Mouse (Mus musculus) heart, postnatal 0 days (tissue): ENCODE measurements around the gene Pex14. TPM values are rescaled to one million over a fixed set of nuclear protein-coding genes. Genes with fewer than 3 reads are reported as not detected.

Experiments
- ATAC-seq: fragments of 200-750 bp; cut with Nextera tagmentation; 2 replicates; pipeline ENCODE4 v1.8.0; 2017; ENCODE audit warnings: low read depth, moderate number of reproducible peaks, moderate library complexity; ENCODE audit not compliant: insufficient read depth
- DNase-seq: peaks from one replicate; pipeline ENCODE4 v3.0.0-alpha.2; 2016; ENCODE audit warnings: low spot score
- H3K27ac ChIP-seq: fragments of 300-500 bp; sonication (generic); 2 replicates; pipeline ENCODE4 v1.5.1; 2014; ENCODE audit warnings: low read depth, mild to moderate bottlenecking
- H3K27me3 ChIP-seq: fragments of 300-500 bp; sonication (generic); 2 replicates; pipeline ENCODE4 v1.6.1; 2014; ENCODE audit warnings: low read length, mixed read lengths; ENCODE audit not compliant: control insufficient read depth, insufficient read depth
- H3K36me3 ChIP-seq: fragments of 300-500 bp; sonication (generic); replicated peaks from 2 replicates; pipeline ENCODE4 v1.6.1; 2014; ENCODE audit warnings: low read length, mixed read lengths; ENCODE audit not compliant: control insufficient read depth, insufficient read depth
- H3K4me1 ChIP-seq: fragments of 300-500 bp; sonication (generic); 2 replicates; pipeline ENCODE4 v1.6.1; 2014; ENCODE audit warnings: antibody characterized with exemption; ENCODE audit not compliant: control insufficient read depth, insufficient read depth
- H3K4me2 ChIP-seq: fragments of 300-500 bp; sonication (generic); 2 replicates; pipeline ENCODE4 v1.6.1; 2014; ENCODE audit warnings: low read depth, mild to moderate bottlenecking, low read length, moderate library complexity
- H3K4me3 ChIP-seq: fragments of 300-500 bp; sonication (generic); 2 replicates; pipeline ENCODE4 v1.5.1; 2014; ENCODE audit warnings: low read depth, low read length
- H3K9ac ChIP-seq: fragments of 300-500 bp; sonication (generic); replicated peaks from 2 replicates; pipeline ENCODE4 v1.6.1; 2014; ENCODE audit warnings: low read depth, low read length, mixed read lengths
- H3K9me3 ChIP-seq: fragments of 300-500 bp; sonication (generic); replicated peaks from 2 replicates; pipeline ENCODE4 v1.6.1; 2016; ENCODE audit warnings: low read length; ENCODE audit not compliant: control insufficient read depth
- CTCF ChIP-seq: IDR thresholded peaks from 2 replicates; pipeline ENCODE4 v1.5.1; 2016; ENCODE audit warnings: antibody characterized with exemption, control low read depth, low read depth
- EP300 ChIP-seq: IDR thresholded peaks from 2 replicates; pipeline ENCODE4 v1.6.1; 2016; ENCODE audit warnings: antibody characterized with exemption, low read depth
- WGBS: fragments of 180-500 bp; shearing (Covaris S2); extraction: QIAGEN DNeasy Blood & Tissue Kit; methylation state at CpG from one replicate; pipeline ENCODE4 v1.1.7; 2014; 5-methylcytosine and 5-hydroxymethylcytosine counted together
- polyA plus RNA-seq: library from polyadenylated mRNA; unstranded; fragments of >200 nt; fragmentation: Nextera tagmentation; extraction: Ambion mirVana; gene quantifications from 2 replicates; pipeline ENCODE4 v1.2.1, GENCODE M21; 2015
- total RNA-seq: library from RNA; depleted of rRNA; stranded (reverse); fragments of >200 nt; gene quantifications from 2 replicates; pipeline ENCODE4 v1.2.3, GENCODE M21; 2014; ENCODE audit warnings: low replicate concordance

Pex14 gene
- total and polyA plus RNA-seq, 2 experiments from 2014 or later, result 38.1 to 43.9 TPM

- Histone ChIP-seq H3K9ac (no peak overlapping the region), H3K9me3 (no peaks in the 10 kb centered on the region), H3K4me3 (no peak overlapping the region), H3K4me1 (peaks cover 33% of the 10 kb centered on the region), H3K4me2 (no peak overlapping the region), H3K27ac (0 out of 2 replicates have a peak overlapping the region, but pooled peaks have one; percentile 22), H3K36me3 (peaks cover 72% of the 10 kb centered on the region), H3K27me3 (no peaks in the 10 kb centered on the region)
- ATAC-seq, result peak; percentile 60
- WGBS, result 14% methylated on average over 13 of the region's 13 CpGs
- DNase-seq, result peak; percentile 34
- TF ChIP-seq CTCF, result no peak
- no peak for TF ChIP-seq EP300
Measured at GRCm38 (mm10) chr4:148935211-148935610, 164.5 kb downstream of the Pex14 start.

- TF ChIP-seq CTCF (no peak), EP300 (no peak)
- no peaks in the 10 kb centered on the region for H3K9me3 ChIP-seq
- peaks cover 57% of the 10 kb centered on the region for H3K36me3 ChIP-seq
- H3K4me2 ChIP-seq, result no peak overlapping the region
- H3K27ac ChIP-seq, result no peak overlapping the region
- ATAC-seq (no peak), DNase-seq (no peak)
- peaks cover 40% of the 10 kb centered on the region for H3K4me1 ChIP-seq
- no peak overlapping the region for H3K4me3 ChIP-seq
- WGBS, result 77% methylated on average over 13 of the region's 13 CpGs
- H3K9ac ChIP-seq, result no peak overlapping the region
- H3K27me3 ChIP-seq, result no peaks in the 10 kb centered on the region
Measured at GRCm38 (mm10) chr4:148933109-148933508, 166.6 kb downstream of the Pex14 start.

- ATAC-seq (peak; percentile 56), DNase-seq (peak; percentile 75)
- Histone ChIP-seq H3K4me3 (no peak overlapping the region), H3K36me3 (peaks cover 34% of the 10 kb centered on the region), H3K9ac (peak overlapping the region; percentile 33; the same call in 1 of the 2 replicates), H3K4me1 (peaks cover 57% of the 10 kb centered on the region), H3K9me3 (no peaks in the 10 kb centered on the region), H3K4me2 (0 out of 2 replicates have a peak overlapping the region, but pooled peaks have one; percentile 7), H3K27me3 (no peaks in the 10 kb centered on the region), H3K27ac (peak overlapping the region; percentile 95)
- TF ChIP-seq EP300 (0 out of 2 replicates have a peak, but pooled peaks have one; percentile 35), CTCF (no peak)
- 24% methylated on average over 9 of the region's 9 CpGs for WGBS
Measured at GRCm38 (mm10) chr4:148930721-148931229, 168.9 kb downstream of the Pex14 start.

GRCm38 (mm10) chr4:148928876-148929275 lies 170.8 kb downstream of the Pex14 start:
- Histone ChIP-seq H3K9me3 (no peaks in the 10 kb centered on the region), H3K27ac (0 out of 2 replicates have a peak overlapping the region, but pooled peaks have one; percentile 65), H3K9ac (no peak overlapping the region), H3K4me3 (no peak overlapping the region), H3K4me1 (peaks cover 60% of the 10 kb centered on the region), H3K27me3 (no peaks in the 10 kb centered on the region), H3K36me3 (peaks cover 19% of the 10 kb centered on the region), H3K4me2 (no peak overlapping the region)
- WGBS, result 92% methylated on average over 16 of the region's 16 CpGs
- DNase-seq (no peak), ATAC-seq (no peak)
- no peak for TF ChIP-seq EP300
- no peak for TF ChIP-seq CTCF

GRCm38 (mm10) chr4:148928316-148928715 lies 171.4 kb downstream of the Pex14 start:
- peak overlapping the region; percentile 65 for H3K27ac ChIP-seq
- ATAC-seq, result no peak
- no peak for DNase-seq
- H3K9me3 ChIP-seq, result no peaks in the 10 kb centered on the region
- TF ChIP-seq EP300 (no peak), CTCF (no peak)
- H3K27me3 ChIP-seq, result no peaks in the 10 kb centered on the region
- H3K9ac ChIP-seq, result no peak overlapping the region
- no peak overlapping the region for H3K4me2 ChIP-seq
- H3K4me1 ChIP-seq, result peaks cover 61% of the 10 kb centered on the region
- H3K36me3 ChIP-seq, result peaks cover 13% of the 10 kb centered on the region
- no peak overlapping the region for H3K4me3 ChIP-seq
- 21% methylated on average over 9 of the region's 9 CpGs for WGBS

- peaks cover 5% of the 10 kb centered on the region; the same call in 1 of the 2 replicates for H3K36me3 ChIP-seq
- H3K9me3 ChIP-seq, result no peaks in the 10 kb centered on the region
- peak overlapping the region; percentile 10 for H3K9ac ChIP-seq
- H3K27me3 ChIP-seq, result no peaks in the 10 kb centered on the region
- DNase-seq (no peak), ATAC-seq (no peak)
- WGBS, result 17% methylated on average over 8 of the region's 8 CpGs
- H3K4me3 ChIP-seq, result no peak overlapping the region
- TF ChIP-seq CTCF, result no peak
- TF ChIP-seq EP300, result no peak
- peak overlapping the region; percentile 32; the same call in 1 of the 2 replicates for H3K27ac ChIP-seq
- H3K4me1 ChIP-seq, result peaks cover 60% of the 10 kb centered on the region
- H3K4me2 ChIP-seq, result no peak overlapping the region
Measured at GRCm38 (mm10) chr4:148926459-148926858, 173.2 kb downstream of the Pex14 start.
